Mouse (Mus musculus): ENCODE results near the gene Scd4. TPM values are rescaled to one million over a fixed set of nuclear protein-coding genes. Genes with fewer than 3 reads are reported as not detected.
"Not testable (repeated sequence)": the region's sequence is repeated elsewhere in the genome, so short reads cannot be mapped to it uniquely, and the experiment has no call there.

Scd4 gene
- total RNA-seq, 2 experiments from 2014 or later, result 5.1 to 8.5 TPM

GRCm38 (mm10) chr19:44300520-44300919 lies 32.4 kb upstream of the Scd4 start:
- no peak for DNase-seq

- DNase-seq, result no peak
Observed at GRCm38 (mm10) chr19:44301176-44301575, 31.7 kb upstream of the Scd4 start.

- DNase-seq, result no peak
Observed at GRCm38 (mm10) chr19:44301671-44302305, 31.1 kb upstream of the Scd4 start.

GRCm38 (mm10) chr19:44302901-44303300 lies 30.0 kb upstream of the Scd4 start:
- DNase-seq, result no peak

- DNase-seq, result no peak
Observed at GRCm38 (mm10) chr19:44303502-44303901, 29.4 kb upstream of the Scd4 start.

- DNase-seq, result no peak
Observed at GRCm38 (mm10) chr19:44304419-44304818, 28.5 kb upstream of the Scd4 start.

- DNase-seq, result no peak
Observed at GRCm38 (mm10) chr19:44304851-44305510, 27.9 kb upstream of the Scd4 start.

- no peak for DNase-seq
Observed at GRCm38 (mm10) chr19:44305701-44306100, 27.2 kb upstream of the Scd4 start.

- DNase-seq, result no peak
Observed at GRCm38 (mm10) chr19:44306171-44306570, 26.7 kb upstream of the Scd4 start.

GRCm38 (mm10) chr19:44307101-44307914 lies 25.6 kb upstream of the Scd4 start:
- DNase-seq, result no peak

- DNase-seq, result no peak
Observed at GRCm38 (mm10) chr19:44307915-44308470, 24.9 kb upstream of the Scd4 start.

- DNase-seq, result no peak
Observed at GRCm38 (mm10) chr19:44308611-44309246, 24.2 kb upstream of the Scd4 start.

GRCm38 (mm10) chr19:44309351-44310154 lies 23.3 kb upstream of the Scd4 start:
- no peak for DNase-seq

GRCm38 (mm10) chr19:44310155-44310575 lies 22.7 kb upstream of the Scd4 start:
- not testable (repeated sequence) for DNase-seq

GRCm38 (mm10) chr19:44310814-44311213 lies 22.1 kb upstream of the Scd4 start:
- no peak for DNase-seq

GRCm38 (mm10) chr19:44311306-44312006 lies 21.4 kb upstream of the Scd4 start:
- no peak for DNase-seq

- DNase-seq, result peak; percentile 81 to 83
Observed at GRCm38 (mm10) chr19:44312007-44312360, 20.9 kb upstream of the Scd4 start.

- DNase-seq, result no peak
Observed at GRCm38 (mm10) chr19:44313066-44313465, 19.8 kb upstream of the Scd4 start.

GRCm38 (mm10) chr19:44314327-44314759 lies 18.5 kb upstream of the Scd4 start:
- peak; percentile 94 to 95 for DNase-seq

GRCm38 (mm10) chr19:44314871-44315414 lies 17.9 kb upstream of the Scd4 start:
- peak; percentile 83 to 85 for DNase-seq
